Mouse (Mus musculus) heart, postnatal 4 days (tissue): ENCODE measurements around the gene Cdc14a. TPM values are rescaled to one million over a fixed set of nuclear protein-coding genes. Genes with fewer than 3 reads are reported as not detected.

Source experiments
- DNase-seq: peaks from one replicate; pipeline ENCODE4 v3.0.0; 2021
- total RNA-seq, 2 experiments: library from RNA; stranded (reverse); gene quantifications; 2 replicates each; pipeline ENCODE4 v1.2.3; 2021

Gene Cdc14a
- total RNA-seq, 2 experiments from 2014 or later, result 5.3 to 5.8 TPM

DNA sequence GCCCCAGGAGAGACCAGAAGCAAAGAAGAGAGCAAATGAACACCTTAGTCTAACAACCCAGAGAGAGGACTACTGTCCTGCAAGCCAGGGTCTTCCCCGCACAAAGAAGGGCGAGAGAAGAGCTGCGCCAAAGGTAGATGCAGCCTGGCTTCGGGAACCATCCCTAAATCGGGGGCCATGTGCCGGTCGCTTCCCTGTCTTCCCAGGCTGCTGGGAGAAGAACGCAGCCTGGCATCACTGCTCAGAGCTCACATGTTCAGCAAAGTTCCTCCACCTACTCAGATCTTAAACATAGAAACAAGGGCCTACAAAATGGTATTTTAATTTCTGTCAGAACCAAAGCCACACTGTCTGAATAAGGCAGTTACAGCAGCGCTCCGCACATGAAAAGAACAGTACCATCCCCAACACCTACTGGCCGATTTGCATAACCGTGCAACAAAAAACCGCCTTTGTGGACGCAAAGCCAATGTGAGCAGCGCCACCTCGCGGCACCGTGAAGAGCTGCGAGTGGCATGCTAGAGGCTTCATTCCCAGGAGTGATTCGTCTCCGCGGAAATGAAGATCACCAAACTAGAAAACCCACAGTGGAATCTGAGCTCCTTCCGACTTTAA is 96.7 kb downstream of the Cdc14a start:
- peak; percentile 93 for DNase-seq

DNA sequence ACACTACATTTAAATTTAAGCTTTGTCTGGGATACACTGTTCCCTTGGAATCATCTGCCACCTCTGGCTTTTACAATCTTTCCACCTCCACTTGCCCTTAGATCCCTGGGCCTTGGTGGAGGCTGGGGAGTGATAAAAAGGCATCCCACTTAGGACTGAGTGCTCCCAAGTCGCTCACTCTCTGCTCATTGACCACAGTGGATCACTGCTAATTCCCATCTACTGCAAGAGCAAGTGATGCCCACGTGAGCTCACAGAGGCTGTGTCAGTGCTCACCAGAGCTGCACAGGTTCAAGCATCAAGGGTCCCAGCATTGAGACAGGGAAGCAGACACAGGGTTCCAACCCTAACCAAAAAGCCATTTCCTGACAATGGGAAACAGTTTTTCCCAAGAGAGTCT is 98.3 kb downstream of the Cdc14a start:
- DNase-seq, result no peak

- DNase-seq, result no peak
Measured at GRCm38 (mm10) chr3:116319696-116320095, 104.1 kb downstream of the Cdc14a start.

GRCm38 (mm10) chr3:116311838-116312237 is 112.0 kb downstream of the Cdc14a start:
- DNase-seq, result no peak

DNA sequence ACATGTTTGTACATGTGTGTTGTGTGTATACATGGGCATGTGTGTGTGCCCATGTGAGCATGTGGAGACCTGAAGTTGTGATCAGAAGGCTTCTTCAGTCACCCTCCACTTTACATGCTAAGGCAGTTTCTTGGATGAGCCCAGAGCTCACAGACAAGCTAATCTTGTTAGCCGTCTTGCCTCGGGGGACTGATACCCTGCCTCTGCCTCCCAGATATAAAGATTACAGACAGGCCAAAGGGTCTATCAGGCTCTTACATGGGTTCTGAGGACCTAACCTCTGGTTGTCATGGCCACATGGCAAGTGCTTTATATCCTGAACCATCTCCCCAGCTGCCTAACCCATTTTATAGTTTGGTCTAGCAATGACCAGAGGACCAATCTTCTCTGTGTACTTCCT is 112.7 kb downstream of the Cdc14a start:
- DNase-seq, result no peak

DNA sequence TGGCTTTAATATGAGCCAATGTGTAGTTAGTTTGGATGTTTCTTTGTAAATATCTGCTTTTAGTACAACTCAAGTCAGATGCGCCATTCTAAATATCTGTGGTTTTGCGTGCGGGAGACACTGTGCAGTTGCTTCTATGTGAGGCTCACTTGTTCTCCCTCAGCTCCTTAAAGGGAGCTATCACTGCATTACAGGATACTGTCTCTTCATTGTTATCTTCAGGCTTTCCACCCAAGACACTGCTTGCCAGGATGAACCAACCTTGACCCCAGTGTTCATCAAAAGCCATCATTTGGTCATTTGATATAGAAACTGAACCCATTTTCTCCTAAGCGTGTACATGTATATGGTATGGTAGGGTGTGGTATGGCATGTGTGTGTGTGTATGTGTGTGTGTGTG is 113.2 kb downstream of the Cdc14a start:
- no peak for DNase-seq

DNA sequence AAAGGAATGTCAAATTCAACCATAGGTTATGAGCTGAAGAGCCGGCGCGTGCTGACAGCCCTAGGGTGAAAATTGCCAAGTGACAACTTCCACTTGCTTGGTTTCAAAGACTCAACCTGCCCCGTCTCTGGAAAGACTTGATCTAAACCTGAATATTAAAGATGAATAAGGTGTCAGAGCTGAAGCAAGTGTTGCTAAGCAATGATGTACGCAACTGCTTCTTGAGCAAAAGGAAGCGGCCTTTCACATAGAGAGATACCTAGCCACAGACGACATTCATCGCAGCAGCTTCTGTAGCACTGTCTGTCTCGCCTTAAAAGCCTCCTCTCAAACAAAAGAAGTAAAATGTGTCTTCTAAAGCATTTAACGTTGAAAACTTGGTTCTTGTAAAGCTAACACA is 113.8 kb downstream of the Cdc14a start:
- DNase-seq, result no peak

GRCm38 (mm10) chr3:116304800-116305753 is 118.8 kb downstream of the Cdc14a start:
- DNase-seq, result peak; percentile 29

DNA sequence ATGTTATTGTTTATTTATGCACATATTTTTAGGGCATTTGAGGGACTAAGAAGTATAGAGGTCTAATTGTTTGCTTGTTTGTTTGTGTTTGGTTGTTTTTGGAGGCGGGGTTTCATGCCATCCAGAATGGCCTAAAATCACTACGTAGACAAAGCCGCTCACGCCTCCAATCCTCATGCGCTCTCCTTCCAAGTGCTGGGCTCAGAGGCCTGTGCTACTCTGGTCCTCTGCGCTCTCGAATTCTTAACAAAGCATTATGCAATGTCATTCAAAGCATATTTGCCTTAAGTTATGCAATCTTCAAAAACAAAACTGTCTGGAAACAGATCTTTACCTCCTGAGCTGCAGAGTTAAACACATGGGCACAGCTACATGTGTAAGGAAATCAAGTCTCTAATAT is 121.3 kb downstream of the Cdc14a start:
- no peak for DNase-seq

GRCm38 (mm10) chr3:116301754-116302153 is 122.1 kb downstream of the Cdc14a start:
- no peak for DNase-seq

DNA sequence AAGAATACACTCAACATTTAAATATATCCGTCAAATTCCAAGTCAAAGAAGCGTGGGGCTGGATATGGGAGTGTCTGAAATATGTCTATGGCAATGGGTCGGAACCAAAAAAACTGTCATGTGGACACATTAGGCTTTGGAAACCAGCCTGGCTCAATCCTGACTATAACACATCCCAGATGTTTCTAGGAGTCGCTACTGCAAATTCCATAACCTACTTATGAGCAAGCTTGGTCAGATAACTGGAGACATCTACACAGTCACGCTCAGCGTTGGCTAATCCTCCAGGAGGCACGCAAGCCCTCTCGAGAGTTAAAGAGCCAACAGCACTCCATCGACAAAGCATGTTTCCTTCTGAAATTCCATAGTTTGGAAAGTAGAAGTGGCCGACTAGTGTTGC is 125.1 kb downstream of the Cdc14a start:
- no peak for DNase-seq

- no peak for DNase-seq
Measured at GRCm38 (mm10) chr3:116298003-116298402, 125.8 kb downstream of the Cdc14a start.

GRCm38 (mm10) chr3:116297170-116297569 is 126.7 kb downstream of the Cdc14a start:
- DNase-seq, result no peak

DNA sequence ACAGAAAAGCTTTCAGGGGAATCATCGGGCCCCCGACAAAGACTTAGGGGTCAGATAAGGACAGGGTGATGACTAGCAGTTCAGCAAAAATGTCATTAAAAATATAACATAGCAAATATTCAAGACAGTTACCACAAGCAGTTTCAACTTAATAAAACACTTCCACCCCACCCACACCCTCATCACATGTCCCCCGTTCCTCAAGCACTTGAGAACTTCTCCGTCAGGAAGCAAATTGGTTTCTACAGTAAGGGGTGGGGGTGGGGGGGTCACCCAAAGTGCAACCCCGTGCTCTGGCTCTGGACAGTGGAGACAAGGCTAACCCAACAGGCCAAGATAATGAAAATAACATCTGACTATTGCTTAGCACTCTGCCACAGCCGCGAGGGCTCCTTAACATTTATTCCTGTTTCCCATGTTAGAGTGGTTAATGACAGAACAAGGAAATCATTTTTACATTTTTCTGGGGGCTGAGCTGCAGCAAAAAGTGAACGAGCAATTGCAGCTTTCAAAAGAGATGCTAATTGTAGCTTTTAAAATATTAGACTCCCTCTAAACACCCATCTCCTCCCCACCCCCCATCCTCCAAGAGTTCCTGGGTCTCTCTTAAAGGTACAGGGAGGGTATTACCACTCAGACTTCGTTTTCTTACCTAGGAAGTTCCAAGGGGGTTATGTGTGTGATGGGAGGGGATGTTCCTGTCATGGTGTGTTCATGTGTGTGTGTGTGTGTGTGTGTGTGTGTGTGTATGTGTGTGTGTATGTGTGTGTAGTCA is 133.6 kb downstream of the Cdc14a start:
- no peak for DNase-seq

- peak; percentile 29 for DNase-seq
Measured at GRCm38 (mm10) chr3:116288833-116289232, 135.0 kb downstream of the Cdc14a start.

- no peak for DNase-seq
Measured at GRCm38 (mm10) chr3:116284735-116285134, 139.1 kb downstream of the Cdc14a start.

GRCm38 (mm10) chr3:116283996-116284395 is 139.8 kb downstream of the Cdc14a start:
- DNase-seq, result no peak

- DNase-seq, result peak; percentile 18
Measured at GRCm38 (mm10) chr3:116281663-116282062, 142.2 kb downstream of the Cdc14a start.

GRCm38 (mm10) chr3:116277146-116277545 is 146.7 kb downstream of the Cdc14a start:
- DNase-seq, result no peak

GRCm38 (mm10) chr3:116271679-116272078 is 152.2 kb downstream of the Cdc14a start:
- DNase-seq, result no peak

- no peak for DNase-seq
Measured at GRCm38 (mm10) chr3:116267036-116267654, 156.7 kb downstream of the Cdc14a start.

- DNase-seq, result no peak
Measured at GRCm38 (mm10) chr3:116266360-116266759, 157.5 kb downstream of the Cdc14a start.

GRCm38 (mm10) chr3:116263977-116264376 is 159.9 kb downstream of the Cdc14a start:
- DNase-seq, result no peak
